Mouse (Mus musculus) heart, adult 18-20 months (tissue): Measurements from ENCODE around the gene Cyb5b. TPM values are rescaled to one million over a fixed set of nuclear protein-coding genes. Genes with fewer than 3 reads are reported as not detected.

Source experiments
- DNase-seq, 2 experiments: peaks; one replicate each; pipeline ENCODE4 v3.0.0; 2021 to 2022; ENCODE audit warnings: mixed read lengths in 1 of 2
- total RNA-seq, 2 experiments: library from RNA; stranded (reverse); gene quantifications; 2 replicates each; pipeline ENCODE4 v1.2.3; 2021

Cyb5b gene
- total RNA-seq, 2 experiments from 2014 or later: 38.5 to 41.7 TPM

DNA sequence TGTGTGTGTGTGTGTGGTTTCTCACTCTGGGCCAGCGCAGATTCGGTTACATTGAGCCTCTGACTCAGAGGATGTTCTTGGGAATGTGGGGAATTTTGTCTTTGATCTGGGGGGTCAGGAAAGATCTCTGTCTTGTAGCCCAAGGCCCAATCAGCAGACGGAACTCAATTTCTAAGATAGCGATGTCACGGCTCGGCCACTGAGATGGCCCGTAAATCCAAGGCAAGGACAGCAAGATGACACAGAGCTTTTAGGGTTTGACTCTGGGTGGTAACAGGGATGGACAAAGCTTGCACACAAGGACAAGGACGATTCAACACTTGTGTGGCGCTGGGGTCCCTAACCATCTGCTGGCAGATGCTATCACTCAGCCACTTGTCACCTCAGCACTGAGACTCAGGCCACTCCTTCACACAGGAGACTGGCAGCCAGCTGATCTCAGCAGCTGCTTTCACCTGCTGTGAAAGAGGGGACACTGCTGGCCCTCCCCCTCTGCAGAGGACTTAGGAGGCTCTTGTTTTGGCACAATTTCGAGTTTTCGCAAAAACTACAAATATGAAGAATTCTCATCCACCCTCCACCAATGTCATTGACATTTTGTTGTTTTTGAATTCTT, 76.7 kb downstream of the Cyb5b start:
- DNase-seq: no peak

DNA sequence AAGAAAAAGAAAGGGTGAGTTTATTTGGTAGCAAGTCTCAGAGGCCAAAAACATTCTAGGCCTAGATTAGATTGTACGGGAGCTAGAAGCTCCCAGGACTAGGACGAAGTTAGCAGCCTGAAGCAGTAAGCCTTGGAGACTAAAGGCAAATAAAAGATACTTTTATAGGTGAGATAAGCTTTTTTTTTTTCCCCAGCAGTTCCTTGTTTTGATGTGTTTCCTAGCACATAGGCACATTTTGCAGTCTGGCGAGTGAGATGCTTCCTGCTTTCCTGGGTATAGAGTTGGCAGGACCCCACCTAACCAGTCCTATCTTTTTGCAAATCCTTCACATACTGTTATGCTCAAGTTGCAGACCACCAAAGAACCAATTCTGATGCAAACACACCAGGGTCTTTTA, 82.8 kb downstream of the Cyb5b start:
- DNase-seq: no peak

DNA sequence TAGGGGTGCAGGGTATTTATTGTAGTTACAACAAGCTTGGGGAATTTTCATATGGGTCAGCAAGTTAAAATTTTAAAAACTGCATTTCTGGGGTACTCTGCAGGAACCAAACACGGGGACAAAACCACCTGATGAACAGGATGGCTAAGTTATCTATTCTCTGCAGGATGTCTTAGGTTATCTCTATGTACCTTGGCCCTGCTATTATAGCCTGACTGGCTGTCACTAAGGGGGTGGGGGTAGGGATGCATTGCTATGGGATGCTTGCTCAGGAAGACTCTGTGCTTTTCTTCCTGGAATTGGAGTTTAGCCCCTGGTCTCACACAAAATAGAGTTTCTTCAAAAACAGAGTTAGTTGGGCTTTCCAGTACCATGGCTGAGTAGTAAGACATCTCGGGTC, 83.3 kb downstream of the Cyb5b start:
- no peak for DNase-seq

Other genes with a start within 250 kb of the Cyb5b start
- 1 to 10 TPM; 9.6 to 9.7 TPM for gene Sntb2, start 214.9 kb upstream of the Cyb5b start, total RNA-seq
- 10 to 100 TPM; 58.7 to 60.0 TPM for gene Vps4a, start 119.4 kb upstream of the Cyb5b start, total RNA-seq
- gene Pdf, start 102.0 kb upstream of the Cyb5b start, total RNA-seq: 10 to 100 TPM; 64.3 to 77.4 TPM
- 10 to 100 TPM; 15.8 to 17.1 TPM for gene Cog8, start 94.0 kb upstream of the Cyb5b start, total RNA-seq
- gene Nip7, start 93.8 kb upstream of the Cyb5b start, total RNA-seq: 10 to 100 TPM; 22.1 to 22.8 TPM
- gene Tmed6, start 85.0 kb upstream of the Cyb5b start, total RNA-seq: not detected
- gene Terf2, start 54.1 kb upstream of the Cyb5b start, total RNA-seq: 10 to 100 TPM; 11.8 to 13.5 TPM
- 10 to 100 TPM; 18.4 to 23.1 TPM for gene Nfat5, start 142.8 kb downstream of the Cyb5b start, total RNA-seq